Mouse (Mus musculus) B cell, adult (primary cell): Measurements from ENCODE around the gene B4galnt2. TPM values are rescaled to one million over a fixed set of nuclear protein-coding genes. Genes with fewer than 3 reads are reported as not detected.

ENCODE experiments used
- total RNA-seq: library from RNA; stranded (reverse); gene quantifications from 4 replicates; pipeline ENCODE4 v1.2.4, GENCODE M21; 2023; ENCODE audit not compliant: inconsistent age

The B4galnt2 gene
- total RNA-seq: 0.90 to 1.3 TPM (median 1.2 TPM) in 3 of 4 replicates, not detected in the other

GRCm38 (mm10) chr11:95914571-95914991 lies at the start of gene B4galnt2:
TSS of gene B4galnt2 (minus strand) at chr11:95914891.

GRCm38 (mm10) chr11:95842074-95842681 lies 72.5 kb downstream of the B4galnt2 start, which contains the start of gene Abi3:
TSS of gene Abi3 (minus strand) at chr11:95842476.

GRCm38 (mm10) chr11:95837059-95837458 lies 77.6 kb downstream of the B4galnt2 start, which contains the start of gene Gngt2:
TSS of gene Gngt2 (plus strand) at chr11:95837216.

GRCm38 (mm10) chr11:95824071-95824876 lies 90.4 kb downstream of the B4galnt2 start, which contains the start of gene Phospho1:
TSS of gene Phospho1 (plus strand) at chr11:95824499.

Other genes starting within 250 kb of the B4galnt2 start
- 44.6 to 55.8 TPM (median 53.5 TPM) in 4 replicates for gene Phb, start 247.9 kb downstream of the B4galnt2 start, total RNA-seq
- 53.2 to 59.1 TPM (median 57.0 TPM) in 4 replicates for gene Zfp652, start 202.2 kb downstream of the B4galnt2 start, total RNA-seq
- gene B130006D01Rik, start 191.3 kb downstream of the B4galnt2 start, total RNA-seq: 1.9 to 2.7 TPM (median 2.2 TPM) in 4 replicates
- gene Phospho1, start 90.4 kb downstream of the B4galnt2 start, total RNA-seq: not detected in 4 replicates
- gene Gngt2, start 77.7 kb downstream of the B4galnt2 start, total RNA-seq: 54.2 to 69.8 TPM (median 60.7 TPM) in 4 replicates
- 78.5 to 94.6 TPM (median 87.2 TPM) in 4 replicates for gene Abi3, start 72.4 kb downstream of the B4galnt2 start, total RNA-seq
- gene Igf2bp1, start 91.0 kb upstream of the B4galnt2 start, total RNA-seq: not detected in 4 replicates
- gene Gip, start 109.7 kb upstream of the B4galnt2 start, total RNA-seq: not detected in 4 replicates
- gene Snf8, start 120.0 kb upstream of the B4galnt2 start, total RNA-seq: 56.9 to 67.6 TPM (median 63.2 TPM) in 4 replicates
- 48.9 to 53.1 TPM (median 49.5 TPM) in 4 replicates for gene Ube2z, start 150.5 kb upstream of the B4galnt2 start, total RNA-seq
- 96.5 to 132 TPM (median 104 TPM) in 4 replicates for gene Atp5g1, start 160.8 kb upstream of the B4galnt2 start, total RNA-seq
- not detected in 4 replicates for gene Calcoco2, start 197.1 kb upstream of the B4galnt2 start, total RNA-seq
- gene Ttll6, start 218.9 kb upstream of the B4galnt2 start, total RNA-seq: not detected in 4 replicates